Mouse (Mus musculus) CH12.LX (cell line): Measurements from ENCODE around the gene Ppp2r5c.

ENCODE experiments used
- EP300 ChIP-seq: IDR thresholded peaks from 2 replicates; pipeline ENCODE4 v1.6.1; 2011; ENCODE audit warnings: low read length, improper control_type of control experiment
- MAFK ChIP-seq: IDR thresholded peaks from 2 replicates; pipeline ENCODE4 v1.6.1; 2011; ENCODE audit warnings: low read length, improper control_type of control experiment; ENCODE audit not compliant: insufficient replicate concordance
- MAX ChIP-seq: IDR thresholded peaks from 2 replicates; pipeline ENCODE4 v1.6.1; 2011; ENCODE audit warnings: low read length, improper control_type of control experiment
- MAZ ChIP-seq: IDR thresholded peaks from 2 replicates; pipeline ENCODE4 v1.6.1; 2012; ENCODE audit warnings: low read depth, mild to moderate bottlenecking, inconsistent platforms, low read length, improper control_type of control experiment, moderate library complexity
- MXI1 ChIP-seq: IDR thresholded peaks from 2 replicates; pipeline ENCODE4 v1.6.1; 2011; ENCODE audit warnings: mild to moderate bottlenecking, low read depth, low read length, improper control_type of control experiment
- POLR2A ChIP-seq: IDR thresholded peaks from 2 replicates; pipeline ENCODE4 v1.6.1; 2011; ENCODE audit warnings: low read depth, mild to moderate bottlenecking, improper control_type of control experiment, low read length

DNA sequence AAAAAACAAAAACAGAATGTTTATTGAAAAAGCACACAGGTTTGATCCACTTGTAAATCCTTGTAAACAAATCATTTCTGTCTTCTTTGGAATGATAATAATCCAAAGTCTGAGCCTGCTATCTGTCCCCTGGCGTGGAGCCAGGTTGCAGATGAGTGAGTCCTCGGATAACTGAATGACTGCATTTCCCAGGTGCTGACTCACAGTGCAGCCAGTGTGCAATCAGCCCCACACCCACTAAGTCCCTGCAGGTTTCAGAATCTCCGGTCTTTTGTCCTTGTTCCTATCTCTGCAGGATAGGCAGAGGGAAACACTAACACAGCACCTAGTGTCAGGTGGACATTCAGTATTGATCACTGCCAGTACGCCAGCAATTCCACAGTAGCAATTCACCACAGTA is 152.9 kb downstream of the Ppp2r5c start:
- no peak for TF ChIP-seq EP300
- TF ChIP-seq MAFK, result no peak
- no peak for TF ChIP-seq MXI1
- no peak for TF ChIP-seq MAZ
- no peak for TF ChIP-seq MAX
- TF ChIP-seq POLR2A, result no peak
